Mouse (Mus musculus) lung, adult 2 months (tissue): ENCODE data around the gene Olfml2a.

Experiments
- CTCF ChIP-seq: fragments of 200-500 bp; IDR thresholded peaks from 2 replicates; pipeline ENCODE4 v1.5.1; 2011; ENCODE audit warnings: mild to moderate bottlenecking, low read length, control low read depth; ENCODE audit not compliant: insufficient read depth
- POLR2A ChIP-seq: fragments of 200-500 bp; IDR thresholded peaks from 2 replicates; pipeline ENCODE4 v1.6.1; 2011; ENCODE audit warnings: low read depth, mild to moderate bottlenecking, control low read depth, low read length, borderline replicate concordance; ENCODE audit errors: extremely low read depth

DNA sequence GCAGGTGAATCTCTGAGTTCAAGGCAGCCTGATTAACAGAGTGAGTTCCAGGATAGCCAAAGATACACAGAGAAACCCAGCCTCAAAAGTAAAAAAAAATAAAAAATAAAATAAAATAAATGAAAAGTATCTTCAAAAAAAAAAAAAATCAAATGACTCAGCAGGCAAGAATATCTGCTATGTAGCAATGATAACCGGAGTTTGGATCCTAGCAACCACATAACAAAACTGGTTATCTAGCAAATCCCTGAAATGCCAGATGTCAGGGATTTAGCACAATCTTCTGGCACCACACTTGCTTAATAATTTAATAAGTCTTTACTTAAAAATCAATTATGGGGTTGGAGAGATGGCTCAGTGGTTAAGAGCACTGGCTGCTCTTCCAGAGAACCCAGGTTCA lies 27.5 kb upstream of the Olfml2a start:
- TF ChIP-seq CTCF: no peak
- TF ChIP-seq POLR2A: no peak
